Mouse (Mus musculus): ENCODE data around the gene Uba3.
A peak's percentile ranks its signal among the peaks of the same experiment; 100 is the strongest.

Uba3 gene

GRCm38 (mm10) chr6:97210191-97210961, 4.9 kb upstream of the Uba3 start, which contains the start of gene Arl6ip5:
Gene Arl6ip5, plus strand, starts transcription at chr6:97210689.
- DNase-seq (ENCODE audit: low spot score), result peak; percentile 94

DNA sequence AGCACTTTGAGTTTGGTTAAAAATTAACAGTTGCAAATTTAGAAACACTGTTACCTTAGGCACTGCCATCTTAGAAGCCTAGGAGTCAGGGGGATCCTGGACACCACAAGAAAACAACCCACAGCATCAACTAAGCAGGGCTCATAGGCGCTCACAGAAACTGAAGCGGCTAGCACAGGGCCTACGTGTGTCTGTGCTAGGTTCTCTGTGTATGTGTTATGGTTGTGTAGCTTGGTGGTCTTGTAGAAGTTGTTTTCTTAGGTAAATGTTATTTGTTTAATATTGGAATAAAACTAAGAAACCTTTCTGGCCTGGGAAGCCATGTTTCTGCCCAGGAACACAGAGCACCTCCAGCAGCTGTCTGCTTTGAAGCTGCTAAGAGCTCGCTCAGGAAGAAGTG, 4.3 kb upstream of the Uba3 start:
- DNase-seq (ENCODE audit: low spot score), result no peak

DNA sequence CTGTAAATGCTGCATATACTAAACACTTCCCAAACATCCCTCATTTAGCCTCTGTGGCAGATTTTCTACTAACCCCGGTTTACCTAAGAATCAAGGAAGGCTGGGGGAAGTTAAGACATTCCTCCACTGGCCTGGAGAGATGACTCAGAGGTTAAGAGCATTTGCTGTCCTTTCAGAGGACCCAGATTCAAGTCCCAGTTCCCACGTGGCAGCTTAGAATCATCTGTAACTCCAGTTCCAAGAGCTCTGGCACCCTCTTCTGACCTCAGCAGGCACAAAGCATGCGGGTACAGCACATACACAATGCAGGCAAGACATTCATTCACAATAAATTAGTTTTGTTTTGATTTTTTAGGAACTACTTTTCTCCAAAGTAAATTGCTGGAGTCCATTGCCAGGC, 3.8 kb upstream of the Uba3 start:
- DNase-seq (ENCODE audit: low spot score), result peak; percentile 19

GRCm38 (mm10) chr6:97208406-97208805, 3.0 kb upstream of the Uba3 start:
- no peak for DNase-seq (ENCODE audit: low spot score)

- DNase-seq (ENCODE audit: low spot score), result peak; percentile 33
Observed at GRCm38 (mm10) chr6:97207085-97207484, 1.6 kb upstream of the Uba3 start.

DNA sequence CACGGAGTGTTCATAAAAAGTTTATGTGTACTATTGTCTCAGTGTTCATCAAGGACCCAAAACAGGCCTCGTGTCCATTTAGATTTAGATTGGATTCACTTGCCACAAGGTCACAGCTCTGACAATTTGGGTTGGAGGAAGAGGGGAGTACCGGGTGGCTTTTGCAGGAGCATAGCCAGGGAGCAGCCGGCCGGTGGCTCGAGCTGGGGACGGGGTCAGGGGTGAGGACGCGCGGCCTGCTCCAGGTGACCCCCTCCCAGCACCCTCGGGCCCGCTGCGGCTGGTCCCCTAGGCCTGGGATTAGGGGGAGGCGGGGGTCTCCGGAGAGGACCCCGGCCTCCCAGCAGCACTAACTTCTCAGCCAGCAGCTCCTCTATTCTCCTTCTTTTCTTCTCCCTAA, 495 bp downstream of the Uba3 start:
- DNase-seq (ENCODE audit: low spot score), result no peak

DNA sequence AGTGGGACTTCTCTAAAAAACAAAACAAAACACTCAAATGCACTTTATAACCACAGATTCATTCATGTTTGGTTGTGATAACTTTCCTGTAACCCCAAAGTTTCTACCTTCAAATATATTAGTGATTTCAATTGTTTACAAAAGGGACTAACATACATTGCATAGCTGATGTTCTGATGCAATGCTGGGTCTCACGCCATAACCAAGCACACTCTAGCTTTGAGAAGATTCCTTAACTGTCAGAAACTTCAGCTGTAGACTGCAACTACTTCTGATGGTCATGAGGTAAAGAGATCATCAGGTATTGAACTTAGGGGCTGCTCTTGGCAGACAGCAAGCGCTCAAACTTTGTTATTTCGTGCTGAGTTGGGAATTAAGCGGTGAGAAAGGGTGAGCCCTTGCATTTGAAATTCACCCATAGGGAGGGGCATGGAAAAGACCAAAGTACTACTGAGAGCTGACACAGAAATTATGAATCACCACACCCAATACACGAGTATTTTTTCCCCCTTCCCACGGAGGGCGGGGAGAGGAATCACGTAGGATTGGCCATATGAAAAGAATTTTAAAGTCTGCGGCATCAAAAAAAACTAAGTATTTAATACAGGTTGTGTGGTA, 1.1 kb downstream of the Uba3 start:
- peak; percentile 26 for DNase-seq (ENCODE audit: low spot score)

- no peak for DNase-seq (ENCODE audit: low spot score)
Observed at GRCm38 (mm10) chr6:97202477-97202876, 3.0 kb downstream of the Uba3 start.

DNA sequence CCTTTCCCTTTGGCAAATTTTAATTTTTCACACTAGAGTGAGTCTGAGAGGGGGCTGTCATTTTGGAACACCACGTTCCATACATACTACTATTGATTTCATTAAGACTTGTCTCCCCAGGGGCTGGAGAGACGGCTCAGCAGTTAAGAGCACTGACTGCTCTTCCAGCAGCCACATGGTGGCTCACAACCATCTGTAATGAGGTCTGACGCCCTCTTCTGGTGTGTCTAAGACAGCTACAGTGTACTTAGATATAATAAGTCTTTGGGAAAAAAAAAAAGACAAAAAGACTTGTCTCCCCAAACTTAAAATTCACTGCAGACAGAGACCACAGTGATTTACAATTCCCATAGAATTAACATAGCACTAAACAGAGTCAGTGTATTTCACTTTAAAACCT, 5.0 kb downstream of the Uba3 start:
- DNase-seq (ENCODE audit: low spot score), result no peak

DNA sequence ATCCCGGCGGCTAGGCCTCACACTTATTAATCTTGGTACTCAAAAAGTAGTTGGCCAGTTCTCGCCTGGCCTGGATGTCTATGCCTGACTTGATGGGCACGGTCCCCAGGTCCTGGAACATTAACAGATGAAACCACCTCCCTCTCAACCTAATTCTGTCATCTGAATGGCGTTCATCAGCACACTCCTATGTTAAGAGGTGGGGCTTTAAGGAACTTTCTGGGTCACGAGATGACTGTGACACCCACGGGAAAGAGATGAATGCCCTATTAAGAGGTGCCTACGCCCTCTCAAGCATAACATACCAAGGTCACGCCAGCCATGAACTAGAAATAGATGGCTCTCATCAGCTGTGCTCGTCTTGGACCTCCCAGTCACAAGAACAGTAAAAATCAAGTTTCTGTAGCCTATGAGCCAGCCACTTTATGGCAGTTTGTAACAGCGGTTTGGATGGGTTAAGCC, 26.0 kb downstream of the Uba3 start:
- DNase-seq (ENCODE audit: low spot score), result peak; percentile 69

DNA sequence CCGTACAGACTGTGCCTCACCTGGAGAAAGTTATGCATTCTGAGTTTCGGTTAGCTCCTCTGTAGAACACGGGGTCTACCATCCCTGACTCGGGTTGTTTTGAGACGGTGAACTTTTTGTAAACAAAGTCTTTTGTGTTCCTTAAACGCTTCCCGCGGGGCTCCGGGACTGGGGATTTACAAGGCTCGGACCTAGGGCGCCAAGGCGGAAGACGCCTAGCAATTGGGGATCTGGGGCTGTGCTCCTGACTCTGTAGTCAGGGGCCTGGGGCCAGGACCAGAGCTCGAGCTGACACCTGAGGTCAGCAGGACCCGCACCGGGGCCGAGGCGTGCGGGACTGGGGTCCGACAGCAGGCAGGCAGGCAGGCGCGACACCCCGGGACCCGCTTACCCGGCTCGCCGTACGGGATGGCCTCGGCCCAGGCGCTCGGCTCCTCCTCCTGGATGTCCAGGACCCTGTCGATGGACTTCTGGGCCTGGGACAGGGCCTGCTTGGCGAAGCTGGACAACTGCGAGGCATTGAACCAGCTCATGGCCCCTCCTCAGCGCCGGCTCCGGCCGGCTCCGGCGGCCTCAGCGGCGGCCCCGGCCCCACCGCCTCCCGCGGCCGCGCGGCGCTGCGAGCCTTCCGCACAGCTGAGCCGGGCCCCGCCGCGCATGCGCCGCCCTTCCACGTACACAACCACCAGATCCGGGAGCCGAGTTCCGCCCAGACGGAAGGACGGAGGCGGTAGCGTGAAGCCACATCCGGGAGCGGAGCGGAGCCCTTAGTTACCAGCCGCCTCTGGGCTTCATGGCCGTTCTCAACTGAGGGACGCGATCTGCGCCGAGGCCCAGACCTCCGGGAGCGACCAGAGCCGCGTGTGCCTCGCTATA, 26.7 kb downstream of the Uba3 start, which contains the start of gene Tmf1:
Gene Tmf1 (minus strand): TSS at position 632 of the 876 bp plus-strand sequence.
- peak; percentile 97 for DNase-seq (ENCODE audit: low spot score)

DNA sequence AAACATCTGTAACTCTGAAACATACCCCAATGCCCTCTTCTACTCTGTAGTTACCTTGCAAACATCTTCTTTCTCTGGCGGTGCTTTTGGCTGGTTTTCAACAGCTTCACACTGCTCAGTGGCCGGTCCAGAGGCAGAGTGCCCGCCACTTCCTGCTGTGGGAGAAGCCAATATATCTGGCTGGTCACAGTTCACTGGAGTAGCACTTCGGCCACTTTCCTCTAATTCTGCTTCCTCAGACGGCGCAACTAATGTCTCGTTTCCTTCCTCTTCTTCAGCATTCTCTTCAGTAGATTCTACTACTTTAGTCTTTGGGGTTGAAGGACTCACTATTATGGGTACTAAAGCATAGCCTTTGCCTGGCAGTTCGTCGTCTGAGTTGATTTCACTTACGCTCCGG, 29.7 kb downstream of the Uba3 start:
- no peak for DNase-seq (ENCODE audit: low spot score)

GRCm38 (mm10) chr6:97150156-97150555, 55.3 kb downstream of the Uba3 start:
- DNase-seq (ENCODE audit: low spot score), result no peak

- DNase-seq (ENCODE audit: low spot score), result no peak
Observed at GRCm38 (mm10) chr6:97149721-97150120, 55.7 kb downstream of the Uba3 start.

GRCm38 (mm10) chr6:97148383-97149251, 56.8 kb downstream of the Uba3 start, which contains the start of gene Eogt:
Gene Eogt, minus strand, starts transcription at chr6:97149182.
- DNase-seq (ENCODE audit: low spot score), result peak; percentile 82

GRCm38 (mm10) chr6:97147755-97148382, 57.6 kb downstream of the Uba3 start:
- DNase-seq (ENCODE audit: low spot score), result peak; percentile 72

DNA sequence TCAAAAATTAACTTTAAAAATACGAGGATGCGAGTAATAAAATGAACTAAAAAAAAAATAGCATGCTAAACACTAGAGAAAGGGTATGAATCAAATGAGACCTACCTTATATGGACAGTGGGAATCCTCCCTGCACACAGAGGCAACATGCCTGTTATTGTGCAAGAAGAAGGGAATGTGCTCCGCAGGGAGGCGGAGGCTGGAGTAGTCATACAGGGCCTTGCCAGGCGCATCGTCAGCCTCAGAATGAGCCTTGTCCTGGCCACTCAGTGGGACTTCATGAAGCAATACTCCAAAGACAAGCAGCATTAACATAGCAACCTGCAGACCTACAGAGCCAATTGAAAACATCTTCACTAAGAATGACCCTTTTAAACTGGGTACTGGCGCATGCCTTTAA, 60.3 kb downstream of the Uba3 start:
- no peak for DNase-seq (ENCODE audit: low spot score)

DNA sequence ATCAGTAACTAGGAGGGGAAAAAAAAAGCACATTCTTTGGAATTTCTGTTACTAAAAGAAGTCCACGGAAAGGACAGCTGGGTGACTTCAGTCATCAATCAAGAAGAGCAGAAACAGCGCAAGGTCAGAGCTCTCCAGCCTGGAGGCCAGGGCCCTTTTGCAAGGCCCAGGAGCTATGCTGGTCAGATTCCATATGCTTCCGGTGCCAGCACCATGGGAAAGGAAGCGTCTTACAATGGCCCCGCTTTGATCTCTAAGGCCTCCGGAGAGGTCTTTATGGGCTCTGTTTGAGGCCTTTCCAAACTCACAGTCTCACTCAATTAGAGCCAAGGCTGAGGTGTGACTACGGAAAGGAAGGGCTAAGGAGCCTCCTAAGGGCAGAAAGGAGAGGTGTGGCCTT, 61.1 kb downstream of the Uba3 start:
- no peak for DNase-seq (ENCODE audit: low spot score)

DNA sequence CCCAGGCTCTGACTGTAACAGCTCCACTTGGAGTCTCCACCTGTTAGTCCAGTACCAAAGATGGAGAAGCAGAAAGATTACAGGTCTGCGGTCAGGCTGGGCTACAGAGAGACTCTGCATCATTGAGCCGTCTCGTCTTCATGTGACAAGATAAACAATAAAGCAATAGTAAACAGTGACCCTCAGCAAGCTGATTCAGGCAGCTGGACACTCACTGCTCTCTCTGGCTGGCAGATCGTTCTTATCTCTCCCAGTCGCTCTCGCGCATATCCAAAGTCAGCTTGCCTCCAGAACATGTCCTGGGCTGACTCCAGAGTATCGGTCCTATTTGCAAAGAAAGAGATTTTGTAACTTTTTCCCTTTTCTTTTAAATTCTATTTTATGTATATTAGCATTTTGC, 62.8 kb downstream of the Uba3 start:
- DNase-seq (ENCODE audit: low spot score), result no peak

DNA sequence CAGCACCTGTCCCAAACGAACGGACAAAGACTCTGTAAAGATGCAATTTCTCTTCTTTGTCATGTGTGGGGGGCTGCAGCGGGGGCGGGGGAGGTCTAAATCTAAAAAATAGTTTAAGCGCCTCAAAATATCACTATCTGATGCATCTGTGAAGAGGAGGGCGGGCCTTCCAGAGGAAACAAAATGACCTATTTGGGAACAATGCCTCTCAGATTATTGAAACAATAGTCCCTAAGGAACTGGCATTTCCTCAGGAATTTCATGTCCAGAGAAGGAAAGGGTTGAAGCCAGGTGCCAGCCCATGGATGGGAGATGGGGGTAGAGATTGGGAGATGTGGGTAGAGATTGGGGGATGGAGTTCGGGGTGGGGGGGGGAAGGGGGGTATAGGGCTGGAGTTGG, 63.6 kb downstream of the Uba3 start:
- DNase-seq (ENCODE audit: low spot score), result no peak

Measured in MN1 (cell line).